Mouse (Mus musculus): Measurements from ENCODE around the gene Pea15a. TPM values are rescaled to one million over a fixed set of nuclear protein-coding genes. Genes with fewer than 3 reads are reported as not detected.

The Pea15a gene
- polyA plus RNA-seq, 1 experiment: 120 TPM

GRCm38 (mm10) chr1:172180881-172181280, 25.7 kb downstream of the Pea15a start:
- Histone ChIP-seq H3ac (ENCODE audit: control insufficient read depth, insufficient read length) (no peak overlapping the region), H3K79me2 (ENCODE audit: control insufficient read depth, insufficient read depth) (no peaks in the 10 kb centered on the region)

DNA sequence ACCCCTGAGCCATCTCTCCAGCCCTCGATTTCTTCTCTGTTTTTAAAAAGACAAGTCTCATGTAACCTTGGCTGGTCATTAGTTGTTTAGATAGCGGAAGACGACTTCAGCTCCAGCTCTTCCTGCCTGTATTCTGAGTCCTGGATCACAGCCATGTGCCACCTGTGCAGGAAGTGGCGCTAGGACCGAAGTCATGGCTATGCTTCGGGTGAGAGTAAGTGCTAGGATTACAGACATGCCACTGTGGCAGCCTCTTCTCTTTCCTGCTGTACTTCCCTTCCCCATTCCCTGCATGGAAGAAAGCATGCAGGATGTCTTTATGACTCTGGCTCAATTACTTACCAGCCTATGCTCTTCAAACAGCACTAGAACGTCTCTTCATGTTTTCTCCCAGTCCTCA, 27.5 kb downstream of the Pea15a start:
- no peak for TF ChIP-seq CEBPB (IDR thresholded peaks at IDR 0.05; ENCODE audit: insufficient read depth, poor library complexity, severe bottlenecking)
- no peak for TF ChIP-seq SRF (IDR thresholded peaks at IDR 0.05; ENCODE audit: control insufficient read depth, insufficient read length, low read depth)
- no peak for TF ChIP-seq REST (IDR thresholded peaks at IDR 0.05; ENCODE audit: insufficient read depth, insufficient read length)
- no peak for TF ChIP-seq E2F4 (IDR thresholded peaks at IDR 0.05; ENCODE audit: insufficient read depth)
- TF ChIP-seq TCF3 (IDR thresholded peaks at IDR 0.05; ENCODE audit: insufficient read length, low read depth): no peak
- no peak for TF ChIP-seq POLR2A (IDR thresholded peaks at IDR 0.05; ENCODE audit: insufficient read length, low read depth)
- TF ChIP-seq TCF12 (IDR thresholded peaks at IDR 0.05; ENCODE audit: insufficient read depth, poor library complexity, severe bottlenecking): no peak
- no peak for TF ChIP-seq MYOD1 (IDR thresholded peaks at IDR 0.05; ENCODE audit: control insufficient read depth in 1 of 3, insufficient read length in 2 of 3, low read depth in 2 of 3)
- no peak for TF ChIP-seq MYOG (IDR thresholded peaks at IDR 0.05; ENCODE audit: control insufficient read depth in 1 of 3, insufficient read depth in 1 of 3, insufficient read length in 2 of 3, low read depth in 2 of 3)
- TF ChIP-seq POLR2AphosphoS2 (IDR thresholded peaks at IDR 0.05; ENCODE audit: insufficient read length, low read depth): no peak
- no peak for TF ChIP-seq USF1 (IDR thresholded peaks at IDR 0.05; ENCODE audit: low read depth)
- TF ChIP-seq MAX (IDR thresholded peaks at IDR 0.05; ENCODE audit: low read depth): no peak
- Histone ChIP-seq H3K27me3 (ENCODE audit: control insufficient read depth, insufficient read depth, insufficient read length) (no peaks in the 10 kb centered on the region), H3K79me2 (ENCODE audit: control insufficient read depth, insufficient read depth) (no peaks in the 10 kb centered on the region), H3K36me3 (ENCODE audit: control insufficient read depth, insufficient read depth) (peaks cover 31% of the 10 kb centered on the region), H3K4me2 (ENCODE audit: low read depth) (no peak overlapping the region), H3K4me3 (no peak overlapping the region), H3ac (ENCODE audit: control insufficient read depth, insufficient read length) (no peak overlapping the region)

More at GRCm38 (mm10) chr1:172180881-172181280, 25.7 kb downstream of the Pea15a start:
- Histone ChIP-seq H3K4me2 (ENCODE audit: low read depth) (no peak overlapping the region), H3K4me3 (no peak overlapping the region), H3K36me3 (ENCODE audit: control insufficient read depth, insufficient read depth) (peaks cover 26% of the 10 kb centered on the region), H3K27me3 (ENCODE audit: control insufficient read depth, insufficient read depth, insufficient read length) (no peaks in the 10 kb centered on the region)
- TF ChIP-seq TCF3 (IDR thresholded peaks at IDR 0.05; ENCODE audit: insufficient read length, low read depth) (no peak), POLR2AphosphoS2 (IDR thresholded peaks at IDR 0.05; ENCODE audit: insufficient read length, low read depth) (no peak), MAX (IDR thresholded peaks at IDR 0.05; ENCODE audit: low read depth) (no peak), SRF (IDR thresholded peaks at IDR 0.05; ENCODE audit: control insufficient read depth, insufficient read length, low read depth) (no peak), E2F4 (IDR thresholded peaks at IDR 0.05; ENCODE audit: insufficient read depth) (no peak), MYOD1 (IDR thresholded peaks at IDR 0.05; ENCODE audit: control insufficient read depth in 1 of 3, insufficient read length in 2 of 3, low read depth in 2 of 3) (no peak), CEBPB (IDR thresholded peaks at IDR 0.05; ENCODE audit: insufficient read depth, poor library complexity, severe bottlenecking) (no peak), MYOG (IDR thresholded peaks at IDR 0.05; ENCODE audit: control insufficient read depth in 1 of 3, insufficient read depth in 1 of 3, insufficient read length in 2 of 3, low read depth in 2 of 3) (no peak), REST (IDR thresholded peaks at IDR 0.05; ENCODE audit: insufficient read depth, insufficient read length) (no peak), USF1 (IDR thresholded peaks at IDR 0.05; ENCODE audit: low read depth) (no peak), POLR2A (IDR thresholded peaks at IDR 0.05; ENCODE audit: insufficient read length, low read depth) (no peak), TCF12 (IDR thresholded peaks at IDR 0.05; ENCODE audit: insufficient read depth, poor library complexity, severe bottlenecking) (no peak)

- Histone ChIP-seq H3K4me2 (ENCODE audit: low read depth) (no peak overlapping the region), H3ac (ENCODE audit: control insufficient read depth, insufficient read length) (no peak overlapping the region), H3K79me2 (ENCODE audit: control insufficient read depth, insufficient read depth) (no peaks in the 10 kb centered on the region), H3K4me3 (no peak overlapping the region), H3K36me3 (ENCODE audit: control insufficient read depth, insufficient read depth) (peaks cover 39% of the 10 kb centered on the region), H3K27me3 (ENCODE audit: control insufficient read depth, insufficient read depth, insufficient read length) (no peaks in the 10 kb centered on the region)
- TF ChIP-seq REST (IDR thresholded peaks at IDR 0.05; ENCODE audit: insufficient read depth, insufficient read length) (no peak), MYOD1 (IDR thresholded peaks at IDR 0.05; ENCODE audit: control insufficient read depth in 1 of 3, insufficient read length in 2 of 3, low read depth in 2 of 3) (no peak), MAX (IDR thresholded peaks at IDR 0.05; ENCODE audit: low read depth) (no peak), POLR2A (IDR thresholded peaks at IDR 0.05; ENCODE audit: insufficient read length, low read depth) (no peak), E2F4 (IDR thresholded peaks at IDR 0.05; ENCODE audit: insufficient read depth) (no peak), TCF12 (IDR thresholded peaks at IDR 0.05; ENCODE audit: insufficient read depth, poor library complexity, severe bottlenecking) (no peak)
Measured at GRCm38 (mm10) chr1:172177791-172178190, 28.8 kb downstream of the Pea15a start.

- Histone ChIP-seq H3ac (ENCODE audit: control insufficient read depth, insufficient read length) (no peak overlapping the region), H3K27me3 (ENCODE audit: control insufficient read depth, insufficient read depth, insufficient read length) (no peaks in the 10 kb centered on the region), H3K36me3 (ENCODE audit: control insufficient read depth, insufficient read depth) (peaks cover 63% of the 10 kb centered on the region), H3K4me2 (ENCODE audit: low read depth) (no peak overlapping the region), H3K4me3 (no peak overlapping the region), H3K79me2 (ENCODE audit: control insufficient read depth, insufficient read depth) (peaks cover 16% of the 10 kb centered on the region)
- TF ChIP-seq POLR2AphosphoS2 (IDR thresholded peaks at IDR 0.05; ENCODE audit: insufficient read length, low read depth): no peak
- no peak for TF ChIP-seq USF1 (IDR thresholded peaks at IDR 0.05; ENCODE audit: low read depth)
- TF ChIP-seq SRF (IDR thresholded peaks at IDR 0.05; ENCODE audit: control insufficient read depth, insufficient read length, low read depth): no peak
- no peak for TF ChIP-seq REST (IDR thresholded peaks at IDR 0.05; ENCODE audit: insufficient read depth, insufficient read length)
- no peak for TF ChIP-seq TCF3 (IDR thresholded peaks at IDR 0.05; ENCODE audit: insufficient read length, low read depth)
- TF ChIP-seq MYOD1 (IDR thresholded peaks at IDR 0.05; ENCODE audit: control insufficient read depth in 1 of 3, insufficient read length in 2 of 3, low read depth in 2 of 3): no peak
- no peak for TF ChIP-seq MAX (IDR thresholded peaks at IDR 0.05; ENCODE audit: low read depth)
- no peak for TF ChIP-seq CEBPB (IDR thresholded peaks at IDR 0.05; ENCODE audit: insufficient read depth, poor library complexity, severe bottlenecking)
- no peak for TF ChIP-seq MYOG (IDR thresholded peaks at IDR 0.05; ENCODE audit: control insufficient read depth in 1 of 3, insufficient read depth in 1 of 3, insufficient read length in 2 of 3, low read depth in 2 of 3)
- no peak for TF ChIP-seq POLR2A (IDR thresholded peaks at IDR 0.05; ENCODE audit: insufficient read length, low read depth)
- no peak for TF ChIP-seq TCF12 (IDR thresholded peaks at IDR 0.05; ENCODE audit: insufficient read depth, poor library complexity, severe bottlenecking)
- no peak for TF ChIP-seq E2F4 (IDR thresholded peaks at IDR 0.05; ENCODE audit: insufficient read depth)
Measured at GRCm38 (mm10) chr1:172173181-172173580, 33.4 kb downstream of the Pea15a start.
